8 mouse cellular contexts compared by ENCODE assay signal in the genomic region with DNA sequence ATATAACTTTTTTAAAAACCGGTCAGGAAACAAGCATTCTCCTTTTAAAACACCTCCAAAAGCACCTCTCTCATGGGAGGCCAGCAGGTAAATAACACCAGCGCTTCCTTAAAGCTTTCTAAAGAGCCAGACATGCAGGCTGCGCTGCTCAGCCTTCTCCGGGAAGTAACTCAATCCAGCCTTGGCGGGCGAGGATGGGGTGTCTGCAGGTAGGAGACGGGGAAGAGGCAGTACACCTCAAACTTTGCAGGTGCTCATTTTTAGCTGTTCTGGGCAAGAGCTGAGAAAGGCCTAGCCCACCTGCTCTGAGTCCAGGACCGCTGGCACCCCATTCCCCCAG. TPM values are rescaled to one million over a fixed set of nuclear protein-coding genes. Genes with fewer than 3 reads are reported as not detected.
A peak's percentile ranks its signal among the peaks of the same experiment; 100 is the strongest.
DNase-seq lines count a peak whose midpoint lies in the region; ATAC-seq and TF ChIP-seq lines count a peak whose summit lies in the region.

No protein-coding gene starts in this region.

- no peaks in the 10 kb centered on the region for H3K27me3 ChIP-seq in liver, adult 2 months (ENCODE audit: control insufficient read depth, insufficient read depth, low read length)
- H3K27me3 ChIP-seq in hindbrain, embryonic 16.5 days (replicated peaks; ENCODE audit: control insufficient read depth, insufficient read depth, low read length), result no peaks in the 10 kb centered on the region
- no peaks in the 10 kb centered on the region for H3K27me3 ChIP-seq in lung, postnatal 0 days (replicated peaks; ENCODE audit: insufficient read depth, low read length)

- DNase-seq in liver, adult 2 months (ENCODE audit: extremely low read depth, low read depth, low spot score), result peak; percentile 34
- DNase-seq in liver, result no peak
- DNase-seq in lung, postnatal 0 days (ENCODE audit: low spot score), result no peak
- no peak for DNase-seq in T-cell, adult 2 months (ENCODE audit: low spot score)
- no peak for DNase-seq in left cerebral cortex, postnatal 4 days
- no peak for DNase-seq in testis, postnatal 10 days (ENCODE audit: low spot score)

- peaks cover 6% of the 10 kb centered on the region for H3K4me1 ChIP-seq in liver, adult 2 months (ENCODE audit: control insufficient read depth, insufficient read depth, low read length)
- H3K4me1 ChIP-seq in hindbrain, embryonic 16.5 days (ENCODE audit: control insufficient read depth, insufficient read depth, low read depth, low read length), result peaks cover 13% of the 10 kb centered on the region
- peaks cover 9% of the 10 kb centered on the region; the same call in 1 of the 2 replicates for H3K4me1 ChIP-seq in lung, postnatal 0 days (ENCODE audit: insufficient read depth, low read depth, low read length)

- H3K9ac ChIP-seq in liver, adult 2 months (ENCODE audit: low read depth, low read length), result peak overlapping the region; percentile 95
- H3K9ac ChIP-seq in hindbrain, embryonic 16.5 days (ENCODE audit: low read depth, low read length), result peak overlapping the region; percentile 92
- peak overlapping the region; percentile 71 for H3K9ac ChIP-seq in lung, postnatal 0 days (replicated peaks; ENCODE audit: low read depth)

- H3K27ac ChIP-seq in liver, adult 2 months (replicated peaks; ENCODE audit: insufficient read depth, low read depth, low read length), result 0 out of 2 replicates have a peak overlapping the region, but pooled peaks have one; percentile 2
- H3K27ac ChIP-seq in hindbrain, embryonic 16.5 days (ENCODE audit: low read depth, low read length), result no peak overlapping the region; the same call in 1 of the 2 replicates
- H3K27ac ChIP-seq in lung, postnatal 0 days (ENCODE audit: low read length), result no peak overlapping the region

- no peak for TF ChIP-seq EP300 in lung, postnatal 0 days (IDR thresholded peaks at IDR 0.05)

- TF ChIP-seq CTCF in liver, adult 2 months (IDR thresholded peaks at IDR 0.05; ENCODE audit: low read depth, low read length), result no peak
- TF ChIP-seq CTCF in lung, postnatal 0 days (IDR thresholded peaks at IDR 0.05), result no peak

- H3K4me3 ChIP-seq in liver, adult 2 months (ENCODE audit: insufficient read depth, low read depth, low read length), result peak overlapping the region; percentile 54
- H3K4me3 ChIP-seq in hindbrain, embryonic 16.5 days (ENCODE audit: low read length), result peak overlapping the region; percentile 83
- H3K4me3 ChIP-seq in lung, postnatal 0 days (ENCODE audit: low read depth, low read length), result peak overlapping the region; percentile 80

- peaks cover 9% of the 10 kb centered on the region for H3K79me2 ChIP-seq in liver, adult 2 months (ENCODE audit: control insufficient read depth, insufficient read depth, low read length)

- peak overlapping the region; percentile 92 for H3K4me2 ChIP-seq in hindbrain, embryonic 16.5 days (ENCODE audit: low read length)
- peak overlapping the region; percentile 89 for H3K4me2 ChIP-seq in lung, postnatal 0 days (replicated peaks; ENCODE audit: low read depth, low read length)

- no peaks in the 10 kb centered on the region for H3K9me3 ChIP-seq in hindbrain, embryonic 16.5 days (ENCODE audit: control insufficient read depth, low read length)
- H3K9me3 ChIP-seq in lung, postnatal 0 days (ENCODE audit: low read length), result no peaks in the 10 kb centered on the region

- ATAC-seq in common myeloid progenitor, adult 5-6 weeks (replicated peaks; ENCODE audit: low read depth, poor library complexity, severe bottlenecking), result 0 out of 2 replicates have a peak, but pooled peaks have one; percentile 5
- ATAC-seq in hindbrain, embryonic 16.5 days, result peak; percentile 34
- ATAC-seq in lung, postnatal 0 days, result no peak

- H3K36me3 ChIP-seq in liver, adult 2 months (ENCODE audit: control insufficient read depth, insufficient read depth, low read length), result no peaks in the 10 kb centered on the region
- H3K36me3 ChIP-seq in hindbrain, embryonic 16.5 days (ENCODE audit: control insufficient read depth, insufficient read depth, low read length), result 0 out of 2 replicates have a peak, but pooled peaks cover 3% of the 10 kb centered on the region
- H3K36me3 ChIP-seq in lung, postnatal 0 days (ENCODE audit: insufficient read depth, low read length), result no peaks in the 10 kb centered on the region

- no peak for TF ChIP-seq POLR2A in liver, adult 2 months (IDR thresholded peaks at IDR 0.05; ENCODE audit: extremely low read depth, insufficient read depth, low read length)

- 13% methylated on average over 8 of the region's 8 CpGs for WGBS in liver, adult 2 months
- 3% methylated on average over 7 of the region's 8 CpGs for WGBS in hindbrain, embryonic 16.5 days
- 7% methylated on average over 8 of the region's 8 CpGs for WGBS in lung, postnatal 0 days

- intact Hi-C loops in left cerebral cortex, postnatal 4 days (cut with DNase I), result loop anchor here (10.0 kb wide), 1 partner anchor 94 kb away; no protein-coding TSS in a partner anchor

RNA-seq across cellular contexts. Expression of a gene that starts 0.8 kb away (rescaled TPM):
- total RNA-seq in liver, adult 2 months (2014; rRNA removed), result 1.8 and 3.2 TPM in 2 replicates
- 3.1 and 6.7 TPM in 2 replicates for polyA plus RNA-seq in liver, adult 2 months (2012; rRNA removed)
- 9.5 and 13.7 TPM in 2 replicates for total RNA-seq in common myeloid progenitor, adult 5-6 weeks (2017)
- 14.8 and 17.1 TPM in 2 replicates for polyA plus RNA-seq in hindbrain, embryonic 16.5 days (2015; fragmentation: Nextera tagmentation; extraction: Ambion mirVana)
- 8.0 and 9.9 TPM in 2 replicates for polyA plus RNA-seq in lung, postnatal 0 days (2015; fragmentation: Nextera tagmentation; extraction: Ambion mirVana)
- 10 to 100 TPM; 41.0 to 46.4 TPM for total RNA-seq in left cerebral cortex, postnatal 4 days (2021)

RNA-seq across cellular contexts. Expression of a gene that starts 55.5 kb away (rescaled TPM):
- 0.37 and 0.67 TPM in 2 replicates for total RNA-seq in liver, adult 2 months (2014; rRNA removed)
- polyA plus RNA-seq in liver, adult 2 months (2012; rRNA removed), result 0.44 and 0.46 TPM in 2 replicates
- total RNA-seq in common myeloid progenitor, adult 5-6 weeks (2017), result 0.27 and 0.68 TPM in 2 replicates
- polyA plus RNA-seq in hindbrain, embryonic 16.5 days (2015; fragmentation: Nextera tagmentation; extraction: Ambion mirVana), result 4.4 and 7.0 TPM in 2 replicates
- 23.3 and 26.0 TPM in 2 replicates for polyA plus RNA-seq in lung, postnatal 0 days (2015; fragmentation: Nextera tagmentation; extraction: Ambion mirVana)
- 1 to 10 TPM; 7.3 to 7.4 TPM for total RNA-seq in left cerebral cortex, postnatal 4 days (2021)
